Mouse (Mus musculus) left cerebral cortex, postnatal 25 days (tissue): ENCODE measurements around the gene 1110051M20Rik. TPM values are rescaled to one million over a fixed set of nuclear protein-coding genes. Genes with fewer than 3 reads are reported as not detected.
A peak's percentile ranks its signal among the peaks of the same experiment; 100 is the strongest.
"Not testable (repeated sequence)": the region's sequence is repeated elsewhere in the genome, so short reads cannot be mapped to it uniquely, and the experiment has no call there.

ENCODE experiments used
- DNase-seq, 2 experiments: peaks; one replicate each; pipeline ENCODE4 v3.0.0; 2022; ENCODE audit warnings: low spot score in 2 of 2, mixed read lengths in 1 of 2
- intact Hi-C: fragments of 180-260 bp; cut with DNase I; formaldehyde crosslinking; loops from one replicate; pipeline ENCODE4 v1.15.1; 2025
- total RNA-seq, 2 experiments: library from RNA; stranded (reverse); gene quantifications; 2 replicates each; pipeline ENCODE4 v1.2.3; 2021

1110051M20Rik gene
- total RNA-seq = 10 to 100 TPM; 89.9 to 96.6 TPM

DNA sequence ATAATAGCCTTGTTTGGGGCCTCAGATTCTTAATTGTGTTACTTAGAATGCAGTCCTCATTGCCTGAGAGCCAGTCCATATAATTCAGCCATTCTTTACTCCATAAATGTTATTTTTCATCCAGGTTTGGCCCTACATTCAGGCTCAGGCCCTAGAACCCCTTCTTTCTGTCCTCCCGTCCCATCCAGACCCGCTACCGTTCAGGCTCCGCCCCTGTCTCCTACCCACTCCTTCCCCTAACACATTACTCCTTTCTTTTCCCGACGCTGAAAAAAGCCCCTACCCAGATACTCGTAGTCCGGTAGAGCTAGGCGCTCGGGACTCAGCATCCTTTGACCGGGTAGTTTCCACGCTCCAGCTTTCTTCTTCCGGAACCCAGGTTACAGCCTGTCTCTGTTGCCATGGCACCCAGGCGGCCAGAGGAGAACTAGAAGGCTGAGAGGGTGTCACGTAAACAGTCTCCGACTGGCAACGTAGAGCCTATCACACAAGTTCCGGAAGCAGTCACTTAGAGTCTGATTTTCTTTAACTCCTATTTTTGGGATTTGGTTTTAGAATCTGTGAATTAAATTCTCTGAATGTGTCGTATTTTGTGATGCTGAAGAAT lies at the start of gene 1110051M20Rik:
1110051M20Rik (minus strand) TSS at position 419 of the 607 bp plus-strand sequence.
- intact Hi-C loops = no loop called here
- peak; percentile 89 to 92 for DNase-seq

DNA sequence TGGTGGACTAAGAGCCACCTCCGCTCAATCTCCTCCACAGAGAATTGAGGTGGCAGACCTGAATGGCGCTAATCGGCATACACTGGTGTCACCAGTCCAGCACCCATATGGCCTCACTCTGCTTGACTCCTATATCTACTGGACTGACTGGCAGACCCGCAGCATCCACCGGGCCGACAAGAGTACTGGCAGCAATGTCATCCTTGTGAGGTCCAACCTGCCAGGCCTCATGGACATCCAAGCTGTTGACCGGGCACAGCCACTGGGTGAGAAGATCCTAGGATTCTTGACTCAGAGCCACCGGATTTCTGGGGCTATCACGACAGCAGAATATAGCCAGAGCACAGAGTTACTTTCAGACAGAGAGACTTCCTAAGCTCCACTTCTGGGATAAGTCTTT lies 49.5 kb upstream of the 1110051M20Rik start:
- intact Hi-C loops = no loop called here

DNA sequence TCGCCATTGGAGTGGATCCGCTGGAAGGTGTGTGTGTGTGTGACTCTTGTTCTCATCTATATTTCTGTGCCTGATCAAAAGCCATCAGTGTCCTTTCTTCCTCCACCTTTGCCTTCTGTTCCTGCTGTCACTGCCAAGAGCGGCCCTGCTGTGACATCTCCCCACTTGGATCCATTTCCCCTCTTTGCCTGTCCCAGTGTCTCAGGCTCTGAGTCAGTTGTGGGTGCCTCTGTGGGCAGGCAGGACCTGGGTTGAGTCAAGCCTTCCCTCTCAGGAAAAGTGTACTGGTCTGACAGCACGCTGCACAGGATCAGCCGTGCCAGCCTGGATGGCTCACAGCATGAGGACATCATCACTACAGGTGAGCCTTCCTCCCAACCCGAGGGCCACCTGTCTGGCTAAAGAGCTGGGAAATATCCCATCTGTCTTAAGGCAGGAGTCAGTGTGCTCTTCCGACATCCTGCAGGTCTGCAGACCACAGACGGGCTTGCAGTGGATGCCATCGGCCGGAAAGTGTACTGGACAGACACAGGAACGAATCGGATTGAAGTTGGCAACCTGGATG lies 47.6 kb upstream of the 1110051M20Rik start:
- intact Hi-C loops = no loop called here
- DNase-seq = no peak

More for the DNA sequence above, 49.5 kb upstream of the 1110051M20Rik start:
- DNase-seq = no peak

DNA sequence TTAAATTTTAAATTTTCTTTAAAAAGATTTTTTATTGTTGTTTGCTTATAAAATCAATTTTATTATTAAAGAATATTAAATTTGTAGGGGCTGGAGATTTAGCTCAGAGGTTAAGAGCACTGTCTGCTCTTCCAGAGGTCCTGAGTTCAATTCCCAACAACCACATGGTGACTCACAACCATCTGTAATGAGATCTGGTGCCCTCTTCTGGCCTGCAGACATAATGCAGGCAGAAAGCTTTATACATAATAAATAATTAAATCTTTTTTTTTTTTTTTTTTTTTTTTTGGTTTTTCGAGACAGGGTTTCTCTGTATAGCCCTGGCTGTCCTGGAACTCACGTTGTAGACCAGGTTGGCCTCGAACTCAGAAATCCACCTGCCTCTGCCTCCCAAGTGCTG lies 42.8 kb upstream of the 1110051M20Rik start:
- intact Hi-C loops = not testable (repeated sequence)
- DNase-seq = peak in 1 of 2 experiments; percentile 31

DNA sequence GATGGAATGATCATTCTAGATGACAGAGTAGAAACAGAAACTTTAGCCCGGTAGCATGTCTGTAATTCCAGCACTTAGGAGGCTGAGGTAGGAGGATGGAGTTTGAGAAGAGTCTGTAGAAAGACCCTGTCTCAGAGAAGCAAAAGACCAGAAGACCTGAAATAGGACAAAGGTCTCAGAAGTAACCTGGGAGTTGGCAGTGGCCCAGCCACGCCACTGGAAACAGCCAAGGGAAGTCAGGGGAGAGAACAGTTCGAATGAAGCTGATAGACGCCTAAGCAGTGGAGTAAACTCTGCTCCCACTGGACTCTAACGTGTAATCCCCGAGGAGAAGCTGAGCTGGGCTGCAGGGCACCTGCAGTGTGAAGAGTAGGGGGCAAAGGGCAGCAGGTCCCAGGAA lies 40.8 kb upstream of the 1110051M20Rik start:
- intact Hi-C loops = no loop called here

DNA sequence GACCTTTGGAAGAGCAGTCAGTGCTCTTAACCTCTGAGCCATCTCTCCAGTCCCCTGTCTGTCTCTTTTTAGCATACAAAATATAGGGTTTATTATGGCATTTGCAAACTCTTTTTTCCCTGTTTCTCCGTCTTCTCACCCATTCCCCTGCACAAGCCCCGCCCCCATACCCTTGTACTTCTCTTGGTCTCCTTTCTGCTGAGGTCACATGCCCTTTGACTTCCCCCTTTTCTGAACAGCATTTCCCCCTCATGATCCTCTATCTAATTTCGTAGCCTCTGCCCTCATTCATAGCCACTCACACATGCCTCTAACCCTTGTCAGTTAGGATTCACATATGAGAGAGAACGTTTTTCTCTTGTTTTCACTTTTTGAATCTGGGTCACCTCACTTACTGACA lies 40.2 kb upstream of the 1110051M20Rik start:
- intact Hi-C loops = loop anchor here (5.0 kb wide), 1 partner anchor 372 kb away; no protein-coding TSS in a partner anchor
- no peak for DNase-seq

More for the DNA sequence above, 40.8 kb upstream of the 1110051M20Rik start:
- DNase-seq = no peak

DNA sequence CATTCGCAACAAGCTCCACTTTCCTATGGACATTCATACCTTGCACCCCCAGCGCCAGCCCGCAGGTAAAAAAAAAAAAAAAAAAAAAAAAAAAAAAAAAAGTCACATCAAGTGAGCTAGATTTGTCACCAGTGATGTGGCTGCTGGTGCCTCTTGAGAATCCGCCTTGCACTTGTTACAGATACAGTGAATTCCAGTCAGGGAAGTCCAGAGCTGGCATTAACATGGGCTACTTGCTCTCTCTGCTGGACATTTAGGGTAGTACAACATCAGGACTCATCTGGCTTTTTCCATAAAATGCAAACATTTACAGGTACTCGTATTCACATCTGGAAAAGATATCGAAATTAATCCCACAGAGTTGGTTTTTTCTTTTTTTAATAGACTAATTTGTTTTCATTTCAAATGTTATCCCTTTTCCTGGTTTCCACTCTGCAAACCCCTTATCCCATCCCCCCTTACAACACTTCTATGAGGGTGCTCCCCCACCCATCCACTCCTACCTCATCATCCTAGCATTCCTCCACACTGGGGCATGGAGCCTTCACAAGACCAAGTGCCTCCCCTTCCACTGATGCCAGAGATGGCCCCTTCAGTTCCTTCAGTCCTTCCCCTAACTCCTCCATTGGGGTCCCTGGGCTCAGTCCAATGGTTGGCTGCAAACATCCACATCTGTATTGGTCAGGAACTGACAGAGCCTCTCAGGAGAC lies 36.5 kb upstream of the 1110051M20Rik start:
- peak; percentile 73 to 88 for DNase-seq
- intact Hi-C loops = loop anchor here (1.0 to 5.0 kb wide), 2 partner anchors 195 to 369 kb away; no protein-coding TSS in a partner anchor

DNA sequence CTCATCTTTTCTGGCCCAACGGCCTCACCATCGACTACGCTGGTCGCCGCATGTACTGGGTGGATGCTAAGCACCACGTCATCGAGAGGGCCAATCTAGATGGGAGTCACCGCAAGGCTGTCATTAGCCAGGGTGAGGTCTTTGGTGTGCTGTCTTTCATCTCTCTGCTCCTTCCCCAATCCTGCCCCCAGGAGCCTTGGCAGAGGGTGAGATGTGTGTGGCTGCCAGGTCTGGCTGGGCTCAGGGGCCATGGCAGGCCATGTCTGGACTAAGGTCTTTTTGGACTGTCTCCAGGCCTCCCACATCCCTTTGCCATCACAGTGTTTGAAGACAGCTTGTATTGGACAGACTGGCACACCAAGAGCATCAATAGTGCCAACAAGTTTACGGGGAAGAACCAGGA lies 35.9 kb upstream of the 1110051M20Rik start:
- intact Hi-C loops = loop anchor here (5.0 kb wide), 1 partner anchor 368 kb away; no protein-coding TSS in a partner anchor

DNA sequence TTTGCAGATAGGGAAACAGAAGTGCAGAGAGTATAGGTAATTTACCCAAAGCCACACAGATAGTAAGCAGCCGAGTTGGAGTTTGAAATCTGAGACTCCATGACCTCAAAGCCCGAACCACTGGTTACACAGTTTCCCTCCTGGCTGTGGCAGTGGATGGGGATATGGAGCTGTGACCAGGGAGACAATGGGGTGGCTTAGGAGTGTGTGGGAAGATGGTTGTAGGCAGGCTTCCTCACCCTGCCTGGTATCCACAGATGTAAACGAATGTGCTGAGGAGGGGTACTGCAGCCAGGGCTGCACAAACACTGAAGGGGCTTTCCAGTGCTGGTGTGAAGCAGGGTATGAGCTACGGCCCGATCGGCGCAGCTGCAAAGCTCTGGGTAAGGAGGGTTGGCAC lies 32.3 kb upstream of the 1110051M20Rik start:
- no peak for DNase-seq
- intact Hi-C loops = no loop called here

More for the DNA sequence above, 35.9 kb upstream of the 1110051M20Rik start:
- DNase-seq = no peak

DNA sequence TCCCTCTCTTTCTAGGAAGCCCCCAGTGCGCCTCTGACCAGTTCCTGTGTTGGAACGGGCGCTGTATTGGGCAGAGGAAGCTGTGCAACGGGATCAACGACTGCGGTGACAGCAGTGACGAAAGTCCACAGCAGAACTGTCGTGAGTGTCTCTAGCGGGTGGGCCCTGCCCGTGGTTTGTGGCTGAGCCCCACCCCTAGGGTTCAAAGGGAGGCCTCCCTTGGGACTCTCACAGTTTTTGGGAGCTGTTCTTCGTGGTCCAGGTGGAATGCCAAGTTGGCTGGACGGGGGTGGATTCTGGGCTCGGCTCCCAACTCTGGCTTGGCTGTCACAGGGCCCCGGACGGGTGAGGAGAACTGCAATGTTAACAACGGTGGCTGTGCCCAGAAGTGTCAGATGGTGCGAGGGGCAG lies 31.8 kb upstream of the 1110051M20Rik start:
- intact Hi-C loops = no loop called here
- DNase-seq = peak in 1 of 2 experiments; percentile 31

DNA sequence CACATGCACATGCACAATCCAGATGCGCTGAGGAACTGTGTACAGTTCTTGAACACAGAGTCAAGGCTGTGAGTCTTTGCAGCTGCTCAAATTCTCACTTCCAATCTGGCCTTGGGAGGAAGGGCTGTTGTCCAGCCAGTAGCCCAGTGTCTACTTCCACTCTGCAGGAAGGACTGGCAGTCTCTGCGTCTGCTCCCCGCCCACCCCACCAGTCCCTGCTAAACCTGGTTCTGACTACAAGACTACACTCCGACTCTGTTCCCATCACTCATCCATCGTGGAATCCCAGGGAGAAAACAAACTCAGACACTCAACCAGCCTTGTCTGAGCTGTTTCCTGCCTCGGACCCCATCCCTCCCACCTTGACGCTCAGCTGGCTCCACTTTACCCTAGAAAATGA lies 31.3 kb upstream of the 1110051M20Rik start:
- intact Hi-C loops = no loop called here

DNA sequence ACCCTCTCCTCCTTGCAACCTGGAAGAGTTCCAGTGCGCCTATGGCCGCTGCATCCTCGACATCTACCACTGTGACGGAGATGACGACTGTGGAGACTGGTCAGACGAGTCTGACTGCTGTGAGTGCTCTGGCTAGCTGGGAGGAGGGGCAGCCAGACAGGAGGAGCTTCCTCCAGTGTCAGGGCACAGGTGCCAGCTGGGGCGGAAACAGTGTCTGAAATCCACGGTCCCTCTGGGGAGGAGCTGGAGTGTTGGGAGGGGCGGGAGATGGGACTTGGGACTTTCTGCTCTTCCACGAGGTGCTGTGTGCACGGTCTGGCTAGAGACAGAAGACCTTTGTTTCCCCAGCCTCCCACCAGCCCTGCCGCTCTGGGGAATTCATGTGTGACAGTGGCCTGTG lies 29.9 kb upstream of the 1110051M20Rik start:
- intact Hi-C loops = no loop called here
- DNase-seq = no peak

More for the DNA sequence above, 31.3 kb upstream of the 1110051M20Rik start:
- DNase-seq = no peak

DNA sequence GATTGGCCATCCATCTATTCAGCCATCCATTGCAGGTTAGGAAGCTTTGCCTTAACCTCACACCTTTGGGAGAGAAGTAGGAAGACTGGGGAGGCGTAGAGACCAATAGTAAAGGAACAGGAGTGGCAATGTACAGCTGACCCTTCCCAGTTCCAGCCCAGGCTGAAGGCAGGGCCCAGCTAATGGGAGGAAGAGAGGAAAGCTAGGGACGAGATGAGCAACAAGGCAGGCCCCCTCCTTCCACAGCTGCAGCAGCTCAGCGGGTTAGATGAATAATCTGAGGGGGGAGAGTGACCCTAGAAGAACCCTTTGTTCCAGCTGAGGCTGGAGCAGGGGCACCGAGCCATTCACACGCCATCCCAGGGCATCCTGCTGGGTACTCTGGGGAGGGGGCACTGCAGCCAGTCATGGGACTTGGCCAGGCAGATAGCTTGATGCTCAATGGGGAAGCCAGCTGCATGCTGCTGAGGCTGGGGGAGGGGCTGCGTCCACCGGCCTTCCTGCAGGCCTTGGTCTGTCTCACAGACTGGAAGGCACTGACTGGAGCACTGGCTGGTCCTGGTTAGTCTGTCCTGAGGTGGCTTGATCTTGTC lies 25.6 kb upstream of the 1110051M20Rik start:
- peak; percentile 42 to 68 for DNase-seq
- intact Hi-C loops = no loop called here

DNA sequence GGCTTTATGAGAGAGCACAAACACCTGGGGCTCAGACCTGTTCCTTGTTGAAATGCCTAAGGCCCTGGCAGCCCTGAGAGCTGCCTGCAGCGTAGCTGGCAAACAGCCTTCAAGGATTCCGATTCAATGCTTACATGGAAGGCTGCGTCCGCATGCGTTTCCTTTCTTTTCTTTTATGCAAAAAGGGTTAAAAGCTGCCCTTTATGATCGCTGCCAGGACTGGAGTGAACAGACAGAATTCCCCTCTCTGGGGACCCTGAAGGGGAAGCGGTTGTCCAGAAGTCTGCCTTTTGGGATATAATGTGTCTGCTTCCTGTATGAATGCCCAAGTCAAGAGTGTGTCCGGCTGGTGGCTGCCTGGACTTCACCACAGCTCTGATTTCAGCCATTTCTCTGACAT lies 23.1 kb upstream of the 1110051M20Rik start:
- intact Hi-C loops = no loop called here
- DNase-seq = no peak

DNA sequence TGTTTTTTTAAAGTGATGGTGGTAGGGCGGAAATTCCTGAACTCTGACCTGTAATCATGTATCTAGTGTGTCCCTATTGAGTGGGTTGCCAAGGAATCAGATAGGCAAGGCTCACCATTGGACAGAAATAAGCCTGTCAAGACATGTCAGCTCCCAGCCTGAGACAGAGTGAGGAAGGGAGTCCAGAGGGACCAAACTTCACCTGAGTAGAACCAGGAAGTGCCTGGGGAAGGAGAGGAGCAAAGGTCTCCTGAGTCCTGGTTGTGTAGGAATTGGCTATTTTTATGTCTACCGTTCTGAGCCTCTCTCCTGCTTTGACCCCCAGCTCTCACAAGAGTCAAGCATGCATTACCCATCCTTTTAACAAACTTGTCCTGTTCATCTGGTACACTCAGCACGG lies 21.4 kb upstream of the 1110051M20Rik start:
- intact Hi-C loops = no loop called here
- DNase-seq = no peak

DNA sequence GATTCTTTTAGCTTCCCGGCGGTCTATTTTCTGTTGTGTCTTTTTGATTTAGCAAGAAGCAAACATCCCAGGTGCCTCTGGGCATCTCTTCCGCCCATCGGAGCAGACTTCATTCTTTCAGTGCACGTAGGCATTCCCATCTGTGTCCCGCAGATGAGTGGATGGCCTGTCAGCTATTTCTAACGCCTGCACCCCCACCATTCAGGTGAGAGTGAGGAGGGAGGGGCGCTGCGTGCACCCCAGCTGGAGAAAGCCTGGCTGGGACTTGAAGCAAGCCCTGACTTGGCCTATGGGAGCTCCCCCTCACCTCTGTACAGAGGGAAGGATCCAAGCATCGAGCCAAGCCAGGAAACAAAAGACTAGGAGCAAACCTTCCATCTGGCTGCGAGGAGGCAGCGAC lies 18.2 kb upstream of the 1110051M20Rik start:
- no peak for DNase-seq
- intact Hi-C loops = no loop called here

DNA sequence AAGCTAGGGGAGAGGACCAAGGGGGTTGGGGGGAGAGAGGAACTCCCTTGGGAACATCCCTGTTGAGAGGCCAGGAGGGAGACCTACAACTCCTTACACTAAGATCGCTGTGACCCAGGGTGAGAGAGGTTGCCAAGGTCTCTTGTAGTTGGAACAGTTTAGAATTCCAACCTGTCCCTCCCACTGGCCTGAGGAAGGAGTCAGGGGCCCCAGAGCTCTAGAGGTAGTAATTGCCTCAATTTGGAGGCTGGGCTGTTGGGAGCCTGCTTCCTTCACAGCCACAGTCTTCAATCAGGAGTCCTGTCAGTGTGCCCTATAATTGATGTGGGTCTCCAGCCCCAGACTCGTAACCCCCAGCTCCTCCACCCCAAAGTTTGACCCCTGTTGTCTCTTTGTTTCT lies 17.7 kb upstream of the 1110051M20Rik start:
- no peak for DNase-seq
- intact Hi-C loops = no loop called here

DNA sequence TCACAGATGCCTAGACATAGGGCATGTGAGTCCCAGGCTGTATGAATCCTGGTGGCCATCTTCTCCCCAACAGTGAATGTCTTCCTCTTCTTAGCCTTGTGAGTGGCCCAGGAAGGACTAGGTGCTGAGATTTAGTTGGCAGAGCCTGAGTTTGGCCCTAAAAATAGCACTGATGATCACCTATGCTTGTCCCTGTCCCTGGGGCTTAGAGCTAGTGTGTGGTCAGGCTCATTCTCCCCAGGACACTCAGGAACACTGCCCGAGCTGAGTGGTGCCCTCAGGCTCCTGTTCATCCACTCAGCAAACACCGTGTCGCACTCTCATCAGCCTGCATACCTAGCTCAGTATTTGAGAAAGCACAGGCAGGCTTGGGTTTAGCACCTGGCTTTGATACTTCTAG lies 16.8 kb upstream of the 1110051M20Rik start:
- no peak for DNase-seq
- intact Hi-C loops = no loop called here

DNA sequence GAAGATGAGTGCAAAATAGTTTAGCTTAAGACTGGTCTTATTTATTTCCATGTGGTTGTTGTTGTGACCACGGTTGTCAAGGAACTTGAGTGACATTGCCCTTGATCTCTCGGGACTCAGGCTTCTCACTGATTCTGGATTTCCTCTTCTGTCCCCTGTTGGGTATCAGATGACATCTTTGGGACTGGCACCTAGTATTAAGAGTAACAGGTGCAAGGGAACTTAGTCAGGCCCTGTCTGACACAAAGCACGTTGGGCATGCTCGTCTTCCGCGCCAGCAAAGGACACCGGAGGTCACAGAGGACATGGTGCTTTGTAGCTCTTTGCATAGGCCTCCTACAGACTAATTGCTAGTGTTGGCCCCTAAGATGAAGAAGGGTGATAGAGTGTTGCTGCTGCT lies 16.3 kb upstream of the 1110051M20Rik start:
- DNase-seq = no peak
- intact Hi-C loops = no loop called here

DNA sequence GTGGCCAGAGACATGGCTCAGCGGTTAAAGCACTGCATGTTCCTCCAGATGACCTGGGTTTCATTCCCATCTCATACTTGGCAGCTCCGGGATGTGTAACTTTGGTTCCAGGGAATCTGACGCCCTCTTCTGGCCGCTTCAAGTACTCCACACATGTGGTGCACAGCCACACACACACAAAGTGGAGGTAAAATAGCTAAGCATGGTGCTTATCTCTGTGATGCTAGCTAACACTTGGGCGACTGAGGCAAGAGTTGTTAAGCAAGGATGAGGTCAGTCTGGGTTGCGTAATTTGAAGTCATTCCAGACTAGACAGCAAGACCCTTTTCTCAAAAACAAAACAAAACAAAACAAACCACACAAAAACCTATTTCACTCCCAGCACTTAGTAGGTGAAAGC lies 15.6 kb upstream of the 1110051M20Rik start:
- intact Hi-C loops = no loop called here
- no peak for DNase-seq
